Mouse (Mus musculus): ENCODE data around the gene Sowaha.

The Sowaha gene

GRCm38 (mm10) chr11:53505026-53505663, 25.1 kb upstream of the Sowaha start:
- DNase-seq (ENCODE audit: low spot score), result no peak

- no peak for DNase-seq (ENCODE audit: low spot score)
These were observed 24.3 kb upstream of the Sowaha start for GRCm38 (mm10) chr11:53504376-53504775.

DNA sequence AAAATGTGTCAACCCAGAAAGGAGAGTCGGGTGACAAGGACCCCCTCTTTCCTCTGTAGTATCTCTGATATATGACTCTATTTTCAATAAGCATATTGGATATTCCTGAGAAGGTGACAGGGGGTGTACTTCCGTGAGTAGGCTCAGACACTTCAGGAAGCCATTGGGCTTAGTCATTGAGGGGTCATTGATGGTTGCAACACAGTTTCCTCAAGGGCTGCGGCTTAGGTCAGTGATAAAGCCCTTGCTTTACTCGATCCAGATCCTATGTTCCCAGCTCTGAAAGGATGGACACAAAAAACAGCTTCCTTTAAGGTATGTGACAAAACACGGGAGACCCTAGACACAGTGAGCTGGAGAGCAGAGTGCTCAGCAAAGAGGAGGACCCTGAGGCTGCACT, 23.7 kb upstream of the Sowaha start:
- no peak for DNase-seq (ENCODE audit: low spot score)

DNA sequence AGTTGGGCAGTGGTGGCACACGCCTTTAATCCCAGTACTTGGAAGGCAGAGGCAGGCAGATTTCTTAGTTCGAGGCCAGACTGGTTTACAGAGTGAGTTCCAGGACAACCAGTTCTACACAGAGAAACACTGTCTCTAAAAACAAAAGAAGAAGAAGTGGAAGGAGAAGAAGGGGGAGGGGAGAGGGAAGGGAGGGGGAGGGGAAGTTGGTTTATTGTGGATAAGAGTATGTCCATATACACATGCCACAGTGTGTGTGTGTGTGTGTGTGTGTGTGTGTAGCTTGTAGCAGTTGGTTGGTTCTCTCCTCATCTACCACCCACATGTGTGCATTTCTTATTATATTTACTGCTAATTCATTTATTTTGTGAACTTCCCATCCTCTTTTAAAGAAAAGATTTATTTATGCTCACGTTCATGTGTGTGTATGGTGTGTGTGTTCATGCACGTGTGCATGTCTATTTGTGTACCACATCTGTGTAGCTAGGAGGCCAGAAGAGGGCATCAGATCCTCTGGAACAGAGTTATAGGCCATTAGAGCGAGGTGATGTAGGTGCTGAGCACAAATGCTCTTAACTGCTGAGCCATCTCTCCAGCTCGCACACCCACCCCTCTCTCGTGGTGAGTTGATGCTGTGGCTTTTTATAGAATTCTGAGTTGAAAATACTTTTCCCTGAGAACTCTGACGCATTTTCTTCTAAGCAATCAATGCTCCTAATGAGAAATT, 22.1 kb upstream of the Sowaha start:
- DNase-seq (ENCODE audit: low spot score), result no peak

GRCm38 (mm10) chr11:53500569-53500968, 20.5 kb upstream of the Sowaha start:
- DNase-seq (ENCODE audit: low spot score), result no peak

- DNase-seq (ENCODE audit: low spot score), result no peak
These were observed 16.9 kb upstream of the Sowaha start for GRCm38 (mm10) chr11:53496946-53497345.

DNA sequence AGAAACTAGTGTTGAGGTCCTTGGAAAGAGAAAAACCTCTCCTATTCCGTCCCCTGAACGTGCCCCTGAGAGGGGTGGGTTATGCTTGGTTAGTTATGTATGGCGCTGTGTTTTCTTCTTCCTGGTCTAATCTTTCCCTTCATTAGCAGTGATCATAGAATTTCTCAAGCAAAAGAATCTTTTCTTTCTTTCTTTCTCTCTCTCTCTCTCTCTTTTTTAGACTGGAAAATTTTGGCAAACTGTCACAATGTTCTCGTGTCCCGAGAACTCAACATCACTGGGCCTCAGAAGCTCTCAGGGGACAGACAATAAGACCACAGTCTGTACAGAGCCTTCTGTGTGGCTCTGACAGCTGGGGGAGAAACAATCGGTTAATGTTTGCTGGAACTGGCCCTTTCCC, 15.3 kb upstream of the Sowaha start:
- DNase-seq (ENCODE audit: low spot score), result no peak

- DNase-seq (ENCODE audit: low spot score), result no peak
These were observed 13.3 kb upstream of the Sowaha start for GRCm38 (mm10) chr11:53493243-53493955.

- no peak for DNase-seq (ENCODE audit: low spot score)
These were observed 11.9 kb upstream of the Sowaha start for GRCm38 (mm10) chr11:53491954-53492401.

DNA sequence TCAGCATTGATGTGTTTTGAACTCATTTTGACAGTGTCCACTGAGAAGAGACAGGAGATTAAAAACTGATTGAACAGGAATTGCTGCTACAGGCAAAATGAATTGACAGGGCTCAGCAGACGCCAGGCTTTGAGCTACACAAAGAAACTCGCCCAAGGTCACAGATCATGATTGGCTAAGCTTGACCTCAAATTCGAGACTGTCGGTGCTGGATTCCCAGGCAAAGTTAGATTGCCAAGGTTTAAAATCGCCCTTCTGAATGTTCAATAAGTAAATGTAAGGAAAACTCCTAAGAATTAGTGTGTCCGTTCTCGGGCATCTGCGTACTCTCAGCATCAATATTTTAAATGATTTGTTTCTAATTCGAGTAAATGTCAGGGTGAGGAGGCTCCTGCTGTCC, 9.3 kb upstream of the Sowaha start:
- DNase-seq (ENCODE audit: low spot score), result no peak

GRCm38 (mm10) chr11:53489007-53489406, 8.9 kb upstream of the Sowaha start:
- DNase-seq (ENCODE audit: low spot score), result no peak

GRCm38 (mm10) chr11:53486822-53487594, 6.9 kb upstream of the Sowaha start:
- DNase-seq (ENCODE audit: low spot score), result no peak

GRCm38 (mm10) chr11:53486351-53486750, 6.3 kb upstream of the Sowaha start:
- no peak for DNase-seq (ENCODE audit: low spot score)

GRCm38 (mm10) chr11:53485719-53486118, 5.6 kb upstream of the Sowaha start:
- DNase-seq (ENCODE audit: low spot score), result no peak

GRCm38 (mm10) chr11:53483159-53483891, 3.3 kb upstream of the Sowaha start:
- DNase-seq (ENCODE audit: low spot score), result no peak

GRCm38 (mm10) chr11:53481088-53481730, 1.1 kb upstream of the Sowaha start:
- no peak for DNase-seq (ENCODE audit: low spot score)

DNA sequence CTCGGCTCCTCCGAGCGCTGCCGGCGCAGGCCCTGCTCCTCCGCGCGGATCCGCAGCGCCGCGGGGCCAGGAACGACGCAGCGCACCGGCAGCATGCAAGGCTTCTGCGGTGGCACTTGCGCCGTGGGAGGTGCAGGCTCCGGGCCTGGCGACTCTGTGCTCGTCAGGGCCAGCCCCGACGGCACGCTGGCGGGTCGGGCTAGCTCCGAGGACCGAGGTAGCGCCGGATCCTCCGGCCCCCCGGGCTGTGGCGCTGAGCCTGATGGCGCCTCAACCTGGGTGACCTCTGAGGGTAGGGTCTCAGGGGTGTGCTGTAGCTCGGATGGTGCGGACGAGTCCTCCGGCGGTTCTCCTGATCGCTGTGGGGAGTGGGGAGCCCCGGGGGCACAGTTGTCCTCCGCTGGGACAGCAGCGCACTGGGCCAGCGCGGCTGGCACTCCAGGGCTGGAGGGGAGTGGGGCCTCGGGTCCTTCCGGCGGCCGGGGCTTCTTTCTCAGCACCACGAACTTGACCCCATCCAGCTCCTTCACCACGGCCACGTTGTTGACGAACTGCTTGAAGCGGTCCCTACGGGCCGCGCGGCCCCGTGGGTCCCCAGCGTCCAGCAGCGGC, 797 bp downstream of the Sowaha start:
- no peak for DNase-seq (ENCODE audit: low spot score)

GRCm38 (mm10) chr11:53478383-53479170, 1.5 kb downstream of the Sowaha start:
- no peak for DNase-seq (ENCODE audit: low spot score)

DNA sequence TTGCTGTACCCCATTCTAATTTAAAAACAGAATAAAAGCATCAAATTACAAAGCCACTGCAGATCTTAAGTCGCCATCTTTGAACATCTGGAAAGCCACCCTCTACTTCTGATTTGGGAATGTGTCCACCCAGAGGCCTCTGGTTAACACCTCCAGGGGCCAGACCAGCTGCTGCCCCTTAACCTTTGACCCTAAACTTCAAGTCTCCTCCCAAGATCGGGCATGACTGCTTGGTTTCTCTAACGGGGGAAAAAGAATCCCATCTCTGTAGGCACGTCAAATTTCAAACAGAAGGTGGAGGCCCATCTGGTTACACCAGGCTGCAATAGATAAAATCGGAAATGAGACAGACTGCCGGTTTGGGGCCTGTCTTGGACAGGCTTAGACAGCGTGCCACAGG, 2.2 kb downstream of the Sowaha start:
- no peak for DNase-seq (ENCODE audit: low spot score)

GRCm38 (mm10) chr11:53475620-53476019, 4.5 kb downstream of the Sowaha start:
- no peak for DNase-seq (ENCODE audit: low spot score)
